Mouse (Mus musculus) stomach, postnatal 0 days (tissue): Measurements from ENCODE around the gene Card11.

ENCODE experiments used
- CTCF ChIP-seq: IDR thresholded peaks from 2 replicates; pipeline ENCODE4 v1.5.1; 2016; ENCODE audit warnings: antibody characterized with exemption, low read depth, mild to moderate bottlenecking, moderate library complexity
- EP300 ChIP-seq: optimal IDR thresholded peaks from 2 replicates; pipeline ENCODE3; 2016; ENCODE audit warnings: antibody characterized with exemption

DNA sequence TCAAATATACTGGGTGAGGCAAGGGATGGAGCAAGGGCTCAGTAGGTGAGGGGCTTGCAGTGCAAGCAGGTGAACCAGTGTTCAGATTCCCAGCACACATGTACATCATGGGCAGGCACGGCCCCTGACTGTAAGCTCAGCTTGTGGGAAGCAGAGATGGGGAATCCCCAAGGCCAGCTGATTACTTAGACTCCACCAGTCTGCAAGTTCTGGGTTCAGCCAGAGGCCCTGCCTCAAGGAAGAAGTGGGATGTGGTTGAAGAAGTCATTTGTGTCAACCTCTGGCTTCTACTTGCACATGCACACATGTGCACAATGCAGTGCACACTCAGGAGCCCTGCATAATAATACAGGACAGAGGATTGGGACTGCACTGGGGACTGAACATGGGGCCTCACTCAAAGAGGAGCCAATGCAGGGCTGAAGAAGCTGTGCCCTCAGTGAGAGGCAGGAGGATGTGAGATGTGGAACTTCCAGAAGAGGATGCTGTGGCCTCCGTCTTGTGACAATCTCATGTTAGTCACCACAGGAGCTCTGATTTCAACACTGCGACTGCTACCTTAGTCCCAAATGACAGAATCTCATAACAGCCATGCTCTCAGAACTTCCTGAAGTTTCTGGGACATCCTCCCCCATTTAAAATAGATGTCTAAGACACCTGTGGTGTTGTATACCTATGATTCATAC, 3.8 kb upstream of the Card11 start:
- TF ChIP-seq CTCF: no peak
- TF ChIP-seq EP300: no peak
